Mouse (Mus musculus): ENCODE data around the gene Exosc1. TPM values are rescaled to one million over a fixed set of nuclear protein-coding genes. Genes with fewer than 3 reads are reported as not detected.

Gene Exosc1
- polyA plus RNA-seq, 2 experiments from 2014 or later: 75.9 to 103 TPM

GRCm38 (mm10) chr19:41913774-41914591 lies 19.2 kb downstream of the Exosc1 start:
- ATAC-seq: no peak

GRCm38 (mm10) chr19:41912121-41913080 lies 20.8 kb downstream of the Exosc1 start:
- ATAC-seq: peak; percentile 6

GRCm38 (mm10) chr19:41911178-41912073 lies 21.8 kb downstream of the Exosc1 start, which contains the start of gene Pgam1:
Gene Pgam1 (plus strand): TSS chr19:41911923.
- peak; percentile 80 for ATAC-seq

GRCm38 (mm10) chr19:41910396-41910795 lies 22.8 kb downstream of the Exosc1 start:
- ATAC-seq: no peak

- no peak for ATAC-seq
These were observed 24.5 kb downstream of the Exosc1 start for GRCm38 (mm10) chr19:41908736-41909135.

GRCm38 (mm10) chr19:41907079-41907760 lies 26.0 kb downstream of the Exosc1 start:
- ATAC-seq: no peak

- no peak for ATAC-seq
These were observed 26.7 kb downstream of the Exosc1 start for GRCm38 (mm10) chr19:41906311-41907078.

- ATAC-seq: no peak
These were observed 28.0 kb downstream of the Exosc1 start for GRCm38 (mm10) chr19:41905246-41905645.

GRCm38 (mm10) chr19:41902848-41903593 lies 30.2 kb downstream of the Exosc1 start:
- ATAC-seq: no peak

- ATAC-seq: no peak
These were observed 31.5 kb downstream of the Exosc1 start for GRCm38 (mm10) chr19:41901696-41902095.

GRCm38 (mm10) chr19:41900495-41901090 lies 32.6 kb downstream of the Exosc1 start:
- no peak for ATAC-seq

GRCm38 (mm10) chr19:41898860-41899259 lies 34.4 kb downstream of the Exosc1 start:
- ATAC-seq: no peak

GRCm38 (mm10) chr19:41896319-41896711 lies 36.9 kb downstream of the Exosc1 start:
- ATAC-seq: no peak

- ATAC-seq: peak; percentile 96
These were observed 37.5 kb downstream of the Exosc1 start, which contains the start of gene Rrp12 for GRCm38 (mm10) chr19:41895460-41896318. Gene Rrp12 (minus strand): TSS chr19:41896173.

- no peak for ATAC-seq
These were observed 38.3 kb downstream of the Exosc1 start for GRCm38 (mm10) chr19:41894959-41895358.

- no peak for ATAC-seq
These were observed 45.0 kb downstream of the Exosc1 start for GRCm38 (mm10) chr19:41888191-41888590.

GRCm38 (mm10) chr19:41883882-41884281 lies 49.3 kb downstream of the Exosc1 start:
- no peak for ATAC-seq

GRCm38 (mm10) chr19:41881842-41882241 lies 51.4 kb downstream of the Exosc1 start:
- no peak for ATAC-seq

All from activated CD4-positive, CD25-positive, alpha-beta regulatory T cell, adult 4 months (primary cell).